Mouse (Mus musculus) spleen, adult 2 months (tissue): ENCODE measurements around the gene Nrap.

Experiments used
- CTCF ChIP-seq: fragments of 200-500 bp; IDR thresholded peaks from 2 replicates; pipeline ENCODE4 v1.5.1; 2011; ENCODE audit warnings: mild to moderate bottlenecking, inconsistent platforms; ENCODE audit not compliant: insufficient read depth, insufficient read length, insufficient replicate concordance; ENCODE audit errors: extremely low read depth
- POLR2A ChIP-seq: fragments of 200-500 bp; IDR thresholded peaks from 2 replicates; pipeline ENCODE4 v1.6.1; 2011; ENCODE audit warnings: low read depth, low read length, inconsistent platforms

GRCm38 (mm10) chr19:56300835-56301234, 89.0 kb downstream of the Nrap start:
- TF ChIP-seq CTCF = no peak
- no peak for TF ChIP-seq POLR2A
